Mouse (Mus musculus): ENCODE measurements around the gene Ciao2a.
A peak's percentile ranks its signal among the peaks of the same experiment; 100 is the strongest.

The Ciao2a gene

DNA sequence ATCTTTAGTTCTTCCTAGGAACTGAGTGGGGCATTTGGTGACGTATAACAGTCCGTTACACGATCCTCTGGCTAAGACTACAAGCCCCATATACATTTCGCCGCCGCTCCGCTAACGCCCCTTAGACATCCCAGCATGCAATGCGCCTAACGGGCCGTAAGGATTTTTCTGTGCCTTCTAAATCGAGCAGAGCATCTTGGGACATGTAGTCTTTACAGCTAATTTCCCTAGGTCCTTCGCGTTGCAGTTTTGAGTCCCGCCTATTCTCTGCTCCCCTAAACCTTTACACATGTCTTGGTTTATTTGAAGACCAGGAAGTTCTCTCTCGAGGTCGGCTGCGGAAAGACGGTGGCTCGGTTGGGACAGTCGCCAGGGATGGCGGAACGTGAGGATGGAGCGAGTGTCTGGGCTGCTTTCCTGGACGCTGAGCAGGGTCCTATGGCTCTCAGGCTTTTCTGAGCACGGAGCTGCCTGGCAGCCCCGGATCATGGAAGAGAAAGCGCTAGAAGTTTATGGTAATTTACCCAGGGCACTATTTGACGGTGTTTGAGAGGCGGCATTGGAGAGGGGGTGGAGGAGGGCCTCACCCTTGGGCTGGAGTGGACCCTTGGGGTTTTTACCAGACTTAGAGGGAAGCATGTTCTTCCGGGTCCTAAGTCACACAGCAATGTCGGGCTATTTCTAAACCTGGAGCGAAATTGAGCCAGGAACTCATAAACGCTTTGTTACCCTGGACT is at the start of gene Ciao2a, which contains the start of gene Snx1:
TSS of gene Ciao2a (plus strand) at position 156 of the 737 bp plus-strand sequence.
TSS of gene Snx1 (minus strand) at position 132 of the 737 bp plus-strand sequence.
- peak; percentile 89 to 93 for DNase-seq (ENCODE audit: low spot score in 2 of 2)

DNA sequence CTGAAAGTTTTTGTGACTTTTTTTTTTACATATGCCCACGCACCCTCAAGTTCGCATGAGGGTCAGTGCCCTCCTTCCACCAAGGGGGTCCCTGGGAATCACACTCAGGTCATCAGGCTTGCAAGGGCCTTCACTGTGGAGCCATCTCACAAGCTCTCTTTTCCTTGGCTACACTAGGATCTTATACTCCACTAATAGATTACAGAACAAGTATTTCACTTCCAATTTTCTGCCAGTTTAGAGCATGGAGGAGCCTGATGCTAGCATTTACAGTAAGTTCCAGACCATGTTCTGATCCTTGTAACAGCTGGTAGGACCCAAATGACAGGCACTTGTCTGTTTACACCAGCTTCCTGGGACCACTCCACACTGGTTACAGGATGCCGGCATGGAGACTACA is 48.3 kb upstream of the Ciao2a start:
- no peak for DNase-seq (ENCODE audit: low spot score in 2 of 2)

- no peak for DNase-seq (ENCODE audit: low spot score in 2 of 2)
Measured at GRCm38 (mm10) chr9:66078493-66078892, 47.9 kb upstream of the Ciao2a start.

DNA sequence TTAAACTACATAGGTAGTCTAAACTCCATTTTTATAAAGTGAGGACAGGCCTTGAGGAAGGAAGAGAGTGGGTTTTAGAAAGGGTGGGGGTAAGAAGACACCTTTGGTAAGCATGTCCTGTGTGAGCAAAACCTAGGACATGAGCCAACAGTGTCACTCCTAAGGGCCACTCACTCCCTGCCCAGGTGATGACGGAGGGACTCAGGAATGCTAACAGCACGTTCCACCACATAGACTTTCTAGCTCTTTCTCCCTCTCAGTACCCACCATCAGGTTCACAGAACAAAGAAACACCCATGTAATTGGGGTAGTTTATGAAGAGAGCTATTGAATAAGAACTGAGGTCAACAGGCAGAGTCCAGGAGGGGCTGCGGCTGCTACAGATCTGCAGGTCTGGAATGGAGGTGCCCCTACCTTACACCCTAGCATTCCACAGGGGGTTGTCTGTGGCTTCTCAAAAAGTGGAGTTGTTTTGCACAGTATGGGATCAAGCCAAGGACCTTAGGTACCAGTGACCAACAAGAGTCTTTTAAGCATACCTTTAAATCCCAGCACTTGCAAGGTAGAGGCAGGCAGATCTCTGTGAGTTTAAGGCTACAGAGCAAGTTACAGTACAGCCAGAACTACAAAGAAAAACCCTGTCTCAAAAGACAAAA is 45.5 kb upstream of the Ciao2a start:
- no peak for DNase-seq (ENCODE audit: low spot score in 2 of 2)

DNA sequence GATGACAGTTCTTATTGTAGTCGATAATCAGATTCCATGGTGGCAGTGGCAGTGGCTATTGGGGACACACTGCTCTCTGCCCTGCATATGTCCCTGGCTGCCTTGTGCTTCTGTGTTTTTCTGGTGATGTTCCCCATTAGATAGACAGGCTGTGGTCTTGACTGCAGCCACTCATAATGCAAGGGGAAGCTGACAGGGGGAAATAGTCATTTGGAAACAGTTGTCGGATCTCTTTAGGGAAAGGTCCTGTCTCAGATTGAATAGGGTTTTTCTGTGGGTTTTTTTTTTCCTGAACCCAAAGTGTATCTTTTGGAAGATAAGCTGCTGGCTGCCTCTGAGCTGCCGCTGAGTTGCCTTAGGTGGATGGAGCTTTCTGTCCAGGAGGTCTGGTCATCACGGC is 44.4 kb upstream of the Ciao2a start:
- no peak for DNase-seq (ENCODE audit: low spot score in 2 of 2)

DNA sequence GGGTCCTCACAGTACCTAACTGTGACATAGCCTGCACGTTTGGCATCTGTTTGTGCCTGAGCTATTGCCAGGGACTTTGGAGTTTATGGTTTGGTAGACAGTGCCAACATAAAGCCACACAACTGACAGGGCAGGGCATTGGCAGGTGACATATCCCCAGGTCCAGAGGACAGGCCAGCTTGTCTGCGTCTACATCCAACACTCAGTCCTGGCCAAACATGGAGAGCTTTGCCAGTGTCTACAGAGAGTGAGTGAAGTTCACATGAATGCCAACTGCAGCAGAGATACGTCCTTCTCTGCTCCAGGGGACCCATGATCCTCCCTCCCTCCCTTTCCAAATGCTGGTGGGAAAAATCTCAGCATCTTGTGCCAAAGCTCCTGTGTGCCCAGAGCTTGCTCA is 42.2 kb upstream of the Ciao2a start:
- DNase-seq (ENCODE audit: low spot score in 2 of 2): no peak

DNA sequence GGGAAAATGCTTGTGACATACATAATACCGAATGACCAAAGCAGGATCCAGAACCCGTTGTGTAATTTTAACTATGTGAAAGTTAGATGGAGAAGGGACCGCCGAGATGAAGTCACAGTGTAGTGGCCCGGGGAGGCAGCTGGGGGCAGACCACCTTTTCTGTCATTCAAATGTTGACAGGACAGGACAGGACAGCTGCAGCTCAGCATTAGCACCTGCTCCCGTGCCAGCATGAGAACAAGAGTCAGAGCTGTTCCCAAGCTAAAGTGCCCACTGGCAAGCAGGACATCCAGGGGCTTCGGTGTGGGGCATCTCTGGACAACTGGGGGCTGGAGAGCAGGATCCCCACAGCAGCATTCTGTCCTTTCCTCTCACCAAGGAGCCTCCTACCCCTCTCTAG is 39.3 kb upstream of the Ciao2a start:
- no peak for DNase-seq (ENCODE audit: low spot score in 2 of 2)

DNA sequence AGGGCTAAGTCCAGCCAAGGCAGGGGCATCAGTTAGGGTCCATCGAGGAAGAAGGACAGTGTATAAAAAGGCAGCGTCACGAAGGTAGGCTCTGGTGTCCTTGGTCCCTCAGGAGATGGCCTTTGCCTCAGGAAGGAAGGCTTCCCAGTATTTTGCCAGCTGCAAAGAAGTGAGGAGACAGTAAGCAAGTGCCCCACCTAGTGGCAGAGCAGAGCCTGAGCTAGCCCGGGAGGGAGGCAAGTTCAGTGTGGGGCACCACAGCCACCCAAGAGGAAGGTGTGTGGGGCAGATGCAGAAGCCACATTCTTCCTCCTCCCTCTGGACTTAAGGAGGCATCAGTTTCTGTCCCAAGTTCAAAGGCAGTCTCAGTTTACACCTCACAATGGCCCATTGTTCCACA is 38.0 kb upstream of the Ciao2a start:
- DNase-seq (ENCODE audit: low spot score in 2 of 2): peak in 1 of 2 experiments; percentile 41

DNA sequence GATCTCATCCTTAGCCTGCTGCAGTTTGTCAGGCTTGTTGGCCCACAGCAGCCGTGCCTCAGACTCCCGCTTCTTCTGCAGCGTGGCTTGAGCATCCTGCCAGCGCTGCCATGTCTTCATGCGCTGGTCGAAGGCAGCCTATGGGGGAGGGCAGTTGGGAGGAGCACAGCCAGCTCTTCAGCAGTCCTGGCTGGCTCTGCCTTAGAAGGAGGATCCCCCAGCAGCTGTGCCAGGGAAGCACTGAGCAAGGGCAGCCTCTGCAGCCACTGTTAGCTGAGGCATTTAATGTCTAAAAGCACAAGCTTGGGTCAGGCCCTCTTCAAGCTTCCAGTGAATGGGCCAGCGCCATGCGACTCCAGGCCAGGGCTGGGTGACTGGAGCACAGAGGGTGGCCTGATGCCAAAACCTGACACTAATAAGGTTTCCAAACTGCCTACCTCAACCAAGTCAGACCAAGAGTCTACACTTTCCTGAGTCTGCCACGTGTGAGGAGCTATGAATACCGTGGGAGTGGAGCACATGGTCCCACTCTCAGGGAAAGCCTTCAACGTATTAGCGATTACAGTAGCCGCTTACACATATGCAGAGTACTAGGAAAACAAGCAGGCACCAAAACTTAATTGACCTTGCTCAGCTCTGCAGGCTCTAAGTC is 35.7 kb upstream of the Ciao2a start:
- DNase-seq (ENCODE audit: low spot score in 2 of 2): no peak

DNA sequence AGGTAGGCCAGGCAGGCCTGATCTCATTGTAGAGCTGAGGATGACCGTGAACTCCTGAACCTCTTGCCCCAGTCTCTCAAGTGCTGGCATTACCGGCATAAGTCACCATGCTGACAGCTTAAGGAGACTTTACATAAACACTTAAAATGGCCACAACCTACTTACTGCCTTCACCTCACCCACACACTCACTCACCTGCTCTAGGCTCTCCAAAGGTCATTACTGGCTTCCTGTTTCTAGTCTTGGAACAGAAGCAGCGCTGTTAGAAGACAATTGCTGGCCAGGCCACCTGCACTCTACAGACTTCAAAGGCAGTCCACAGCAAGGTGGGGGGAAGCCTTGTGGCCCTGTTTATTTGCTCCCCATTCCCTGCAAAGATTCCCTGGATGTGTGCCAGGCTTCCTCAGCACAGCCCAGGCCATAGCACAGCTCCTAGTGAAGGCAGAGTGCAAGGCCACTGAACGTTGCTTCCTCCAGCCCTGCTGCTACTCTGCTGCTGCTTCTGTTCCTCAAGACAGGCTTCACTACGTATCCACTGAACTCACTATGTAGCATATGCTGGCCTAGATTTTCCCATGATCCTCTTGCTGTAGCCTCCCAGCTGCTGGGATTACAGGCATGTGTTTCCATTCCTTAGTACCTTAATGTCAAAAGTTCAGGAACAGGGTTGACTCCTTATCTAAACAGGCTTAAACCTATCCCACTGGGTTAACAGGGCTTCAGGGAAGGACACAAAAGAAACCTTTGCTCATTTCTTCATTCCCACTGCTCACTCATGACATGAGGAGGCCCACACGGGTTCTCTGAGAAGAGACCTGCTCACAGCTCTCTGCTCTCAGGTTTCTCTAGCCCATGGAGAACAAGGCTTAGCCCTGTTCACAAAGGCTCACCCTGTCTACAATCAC is 34.8 kb upstream of the Ciao2a start:
- DNase-seq (ENCODE audit: low spot score in 2 of 2): no peak

DNA sequence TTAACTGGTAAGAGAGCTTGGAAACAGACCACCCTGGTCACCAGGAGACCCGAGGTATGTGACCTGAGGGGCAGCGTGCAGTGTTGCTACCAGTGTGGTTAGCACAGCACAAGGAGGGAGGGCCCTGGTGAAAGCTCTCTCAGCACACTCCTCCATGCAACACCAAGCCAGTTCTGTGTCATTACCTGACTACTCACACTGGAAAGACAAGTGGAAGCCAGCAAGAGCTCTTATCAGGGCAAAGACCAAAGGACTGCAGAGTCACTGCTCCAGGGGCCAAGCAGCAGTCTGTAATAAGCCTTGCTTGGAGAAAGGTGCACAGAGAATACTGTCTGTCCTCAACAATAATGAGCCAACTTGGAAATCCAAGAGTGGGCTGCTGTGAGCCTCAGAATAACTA is 33.7 kb upstream of the Ciao2a start:
- no peak for DNase-seq (ENCODE audit: low spot score in 2 of 2)

DNA sequence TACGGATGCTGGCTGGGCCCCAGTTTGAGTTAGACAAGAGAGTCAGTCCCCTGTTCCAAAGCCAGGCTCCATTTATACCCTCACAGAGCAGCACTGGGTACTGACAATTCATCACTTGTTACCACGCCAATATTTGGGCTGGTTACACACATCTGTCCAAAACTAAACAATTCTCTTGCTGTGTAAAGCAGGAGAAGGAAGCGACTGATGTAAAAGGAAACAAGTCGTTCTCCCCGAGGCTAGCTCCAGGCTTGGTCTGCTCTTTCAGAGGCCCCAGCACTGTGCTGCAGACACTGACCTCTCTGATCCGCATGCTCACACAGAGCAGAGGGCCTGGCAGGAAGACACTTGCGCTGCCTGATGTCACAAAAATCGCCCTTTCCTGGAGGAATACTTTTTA is 24.8 kb upstream of the Ciao2a start:
- DNase-seq (ENCODE audit: low spot score in 2 of 2): no peak

DNA sequence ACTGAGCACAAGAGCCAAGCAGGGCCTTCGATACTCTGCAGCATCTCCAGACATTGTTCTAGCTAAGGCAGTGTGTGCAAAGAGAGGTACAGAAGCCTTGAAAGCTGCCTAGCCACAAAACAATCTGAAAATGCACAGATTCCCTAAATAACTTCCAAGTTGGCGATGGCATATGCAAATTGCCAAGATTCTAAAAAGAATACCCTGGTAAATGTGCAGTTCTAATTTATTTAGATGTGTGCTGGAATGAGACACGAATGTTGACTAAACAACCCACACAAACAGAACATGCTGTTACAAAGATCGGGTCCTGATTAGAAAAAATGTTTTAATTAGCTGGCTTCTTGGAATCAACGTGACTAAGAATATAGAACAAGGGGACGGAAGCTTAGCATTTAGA is 23.7 kb upstream of the Ciao2a start:
- no peak for DNase-seq (ENCODE audit: low spot score in 2 of 2)

DNA sequence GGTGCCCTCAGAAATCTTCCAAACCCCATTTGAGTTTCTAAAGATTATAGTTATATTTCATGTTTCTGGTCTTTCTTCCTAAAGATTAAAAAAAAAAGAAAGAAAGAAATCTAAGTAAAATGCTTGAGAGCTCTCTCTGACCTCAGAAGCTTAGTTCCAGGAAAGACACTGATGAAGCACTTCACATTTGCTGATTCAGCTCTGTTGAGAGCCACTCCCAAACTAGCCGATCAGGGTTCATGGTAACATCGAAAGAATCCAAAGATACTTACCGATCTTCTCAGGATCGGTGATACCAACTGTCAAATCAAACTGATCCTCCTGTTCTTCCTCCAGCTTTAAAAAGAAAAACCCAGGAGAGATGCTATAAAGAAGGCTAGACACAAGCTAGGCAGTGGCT is 21.8 kb upstream of the Ciao2a start:
- DNase-seq (ENCODE audit: low spot score in 2 of 2): no peak

DNA sequence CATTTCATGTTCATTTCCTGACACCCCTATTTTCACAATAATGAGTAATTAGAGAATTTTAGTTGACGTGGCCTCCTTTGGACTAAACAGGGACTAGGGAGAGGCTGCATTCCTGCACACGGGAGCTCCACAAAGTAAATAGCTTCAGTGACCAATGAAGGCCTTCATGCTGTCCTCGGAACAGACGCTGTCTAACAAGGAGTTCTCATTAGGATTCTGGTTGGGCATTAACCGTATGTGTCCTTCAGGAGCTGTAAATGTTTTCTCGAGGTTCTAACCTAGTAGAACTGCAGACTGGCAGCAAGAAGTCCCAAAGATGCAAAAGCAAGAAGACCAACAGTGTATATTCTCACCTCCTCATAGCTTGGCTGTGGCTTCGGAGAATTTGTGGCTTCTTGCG is 21.2 kb upstream of the Ciao2a start:
- no peak for DNase-seq (ENCODE audit: low spot score in 2 of 2)

- no peak for DNase-seq (ENCODE audit: low spot score in 2 of 2)
Measured at GRCm38 (mm10) chr9:66109574-66109973, 16.8 kb upstream of the Ciao2a start.

DNA sequence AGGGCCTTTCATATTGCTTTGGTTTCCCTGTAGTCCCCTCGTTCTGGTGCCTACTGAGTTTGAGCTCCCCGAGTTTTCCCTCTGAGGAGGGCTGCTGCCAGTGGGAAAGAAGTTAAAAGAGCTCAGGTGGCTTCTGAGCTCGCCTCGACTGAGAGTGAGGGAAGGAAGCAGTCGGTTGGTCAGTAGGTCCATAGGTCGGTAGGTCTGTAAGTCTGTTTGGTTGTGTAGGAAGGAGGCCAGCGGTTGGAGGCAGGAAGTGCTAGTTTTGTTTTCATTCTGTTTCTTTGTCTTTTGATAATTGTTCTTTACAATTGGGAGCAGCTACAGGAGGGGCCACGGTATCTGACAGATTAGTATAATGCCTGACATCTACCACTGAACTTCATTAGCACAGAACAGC is 16.3 kb upstream of the Ciao2a start:
- no peak for DNase-seq (ENCODE audit: low spot score in 2 of 2)

GRCm38 (mm10) chr9:66110611-66111379 is 15.6 kb upstream of the Ciao2a start:
- no peak for DNase-seq (ENCODE audit: low spot score in 2 of 2)

- DNase-seq (ENCODE audit: low spot score in 2 of 2): no peak
Measured at GRCm38 (mm10) chr9:66114341-66114740, 12.1 kb upstream of the Ciao2a start.

DNA sequence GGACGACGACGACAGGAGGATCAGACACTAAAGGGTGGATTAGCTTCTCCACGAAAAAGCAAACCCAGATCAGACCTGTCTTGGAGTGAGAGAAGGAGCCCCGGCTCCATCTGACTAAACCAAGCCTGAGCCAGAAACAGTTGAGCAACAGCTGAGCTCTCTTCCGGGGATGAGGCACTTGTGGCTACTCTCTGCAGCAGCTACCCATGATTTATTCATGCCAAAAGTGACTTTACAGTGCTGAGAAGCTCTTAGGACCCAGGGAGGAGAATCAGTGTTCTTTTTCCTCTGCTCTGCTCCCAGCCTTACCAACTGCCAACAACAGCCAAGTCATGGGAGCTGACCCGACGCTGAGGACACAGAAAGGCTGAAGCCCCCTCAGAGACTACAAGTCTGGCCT is 9.5 kb upstream of the Ciao2a start:
- peak in 1 of 2 experiments; percentile 43 for DNase-seq (ENCODE audit: low spot score in 2 of 2)

- no peak for DNase-seq (ENCODE audit: low spot score in 2 of 2)
Measured at GRCm38 (mm10) chr9:66119498-66119897, 6.9 kb upstream of the Ciao2a start.
